Mouse (Mus musculus) retina, postnatal 1 day (tissue): ENCODE measurements at regions not wholly inside any gene's neighbourhood (a gene's known extent, or its start where the extent isn't known, plus 50 kb on each side); places are given as distances from the start of the nearest gene placed in this dataset.

Source experiments
- DNase-seq: peaks from one replicate; pipeline ENCODE4 v3.0.0-alpha.2; 2012

GRCm38 (mm10) chr10:21777103-21777502 lies 104.9 kb upstream of the Sgk1 start:
- DNase-seq: no peak

DNA sequence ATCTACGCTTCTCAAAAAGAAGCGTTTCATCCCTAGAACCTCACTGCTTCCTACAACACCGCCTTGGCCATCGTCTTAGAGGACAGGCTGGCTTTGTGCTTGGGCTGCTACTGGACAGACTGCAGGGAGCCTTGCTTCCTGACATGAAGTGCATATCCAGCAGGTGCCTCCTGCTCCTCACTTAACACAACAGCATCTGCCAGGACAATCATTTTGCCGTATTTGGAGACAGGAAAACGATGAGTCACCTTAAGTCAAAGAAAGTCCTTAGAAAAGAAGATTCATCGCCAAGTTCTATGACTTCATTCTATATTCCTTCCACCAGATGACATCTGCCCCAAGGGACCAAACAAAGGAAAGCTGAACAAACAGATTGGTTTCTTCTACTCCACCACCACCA lies 98.5 kb upstream of the Sgk1 start:
- DNase-seq: no peak

DNA sequence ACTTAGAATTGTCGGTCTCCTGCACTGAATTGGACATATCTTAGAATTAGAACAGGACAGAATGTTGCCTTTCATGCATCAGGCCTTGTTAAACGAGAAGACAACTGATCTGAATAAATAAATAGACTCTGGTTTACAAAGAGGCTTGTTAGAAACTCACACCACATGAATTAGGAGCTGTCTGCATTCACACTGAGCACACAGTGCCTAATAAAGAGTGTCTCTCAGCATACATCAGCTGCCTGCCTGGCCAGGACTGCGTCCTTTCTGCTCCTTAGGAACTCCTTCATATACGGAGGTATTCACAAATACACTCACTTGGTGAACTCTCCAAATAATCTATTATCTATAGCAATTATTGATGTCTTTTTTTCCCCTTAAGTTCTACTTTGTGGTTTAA lies 96.9 kb upstream of the Sgk1 start:
- DNase-seq: no peak

DNA sequence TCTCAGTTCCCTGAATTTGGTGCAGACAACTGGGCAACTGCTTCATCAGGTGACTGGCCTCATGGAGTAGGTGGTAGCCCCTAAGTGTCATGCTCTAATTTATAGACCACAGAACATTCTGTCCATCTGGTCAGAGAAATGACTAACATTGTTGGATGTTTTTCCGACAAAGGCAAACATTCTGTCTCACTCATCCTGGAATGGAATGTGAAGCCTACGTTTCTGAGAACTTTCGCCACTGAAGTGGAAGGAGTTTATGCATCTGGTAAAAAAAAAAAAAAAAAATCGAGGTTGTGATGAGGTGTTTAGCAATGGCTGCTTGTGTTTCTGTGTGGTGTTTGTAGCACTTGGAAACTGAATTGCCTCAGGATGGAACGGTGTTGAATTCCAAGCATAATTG lies 96.2 kb upstream of the Sgk1 start:
- DNase-seq: no peak

DNA sequence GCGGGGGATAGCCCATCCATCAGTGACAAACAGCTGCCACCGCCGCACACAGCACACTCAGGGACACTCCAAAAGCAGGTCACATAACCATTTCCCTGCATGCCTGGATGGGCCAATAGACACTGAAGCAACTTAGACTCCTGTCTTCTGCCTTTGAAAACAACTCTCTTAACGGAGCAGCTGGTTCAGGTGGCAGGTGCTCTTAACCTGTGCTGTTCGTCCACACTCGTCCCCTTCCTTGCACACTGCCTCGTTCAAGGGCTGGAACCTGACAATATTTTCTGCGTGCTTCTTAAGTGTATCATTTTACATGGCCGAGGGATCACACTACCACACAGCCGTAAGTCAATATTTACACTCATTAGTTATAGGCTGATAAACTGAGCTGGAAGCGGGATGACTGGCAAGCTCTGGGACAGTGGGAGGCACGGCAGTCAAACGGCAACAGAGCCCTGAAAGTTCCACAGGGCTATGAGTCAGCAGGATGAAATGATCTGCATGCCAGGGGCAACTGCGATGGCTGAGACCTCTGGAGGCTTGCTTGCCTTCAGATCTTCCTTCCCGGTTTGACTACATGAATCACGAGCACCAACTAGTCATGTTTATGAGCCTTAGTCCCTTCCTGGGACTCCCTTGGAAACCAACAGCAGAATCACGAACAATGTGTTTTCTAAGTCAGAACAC lies 92.0 kb upstream of the Sgk1 start:
- no peak for DNase-seq

DNA sequence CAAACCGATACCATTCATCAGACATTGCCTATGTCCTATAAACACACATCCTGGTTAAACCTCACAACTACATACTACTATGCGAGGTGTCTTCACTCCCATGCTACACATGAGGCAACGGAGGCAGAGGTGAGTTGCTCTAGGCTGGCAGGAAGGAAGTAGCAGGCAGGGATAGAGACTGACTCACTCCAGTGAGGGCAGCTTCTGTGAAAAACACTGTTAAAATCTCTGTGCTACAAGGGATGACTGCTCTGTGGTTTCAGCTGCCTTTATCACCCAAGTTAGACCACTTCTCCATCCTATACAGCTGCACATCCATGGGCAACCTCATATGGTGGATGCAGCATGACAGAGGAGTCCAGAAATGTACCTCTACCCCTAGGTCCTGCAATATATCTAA lies 91.0 kb upstream of the Sgk1 start:
- DNase-seq: no peak

- no peak for DNase-seq
Measured at GRCm38 (mm10) chr10:21792431-21792830, 89.6 kb upstream of the Sgk1 start.

GRCm38 (mm10) chr10:21793641-21794040 lies 88.3 kb upstream of the Sgk1 start:
- DNase-seq: no peak

DNA sequence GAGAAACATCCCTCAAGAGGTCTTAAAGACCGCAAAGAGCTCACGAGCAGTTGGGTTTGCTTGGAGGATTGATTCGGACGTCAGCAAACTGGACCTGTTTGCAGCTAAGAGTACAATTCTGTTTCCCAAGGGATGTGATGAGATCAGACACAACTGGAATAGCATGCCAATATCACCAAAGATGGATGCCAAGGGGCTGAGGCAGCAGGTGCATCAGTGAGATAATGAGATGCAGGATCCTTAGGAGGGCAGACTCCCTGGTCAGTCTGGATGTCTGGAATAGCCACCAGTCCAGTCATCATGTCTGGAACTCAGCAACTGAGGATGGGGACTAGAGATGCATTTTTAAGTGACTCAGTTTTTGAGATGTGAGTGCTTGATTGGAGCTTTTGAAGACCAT lies 85.6 kb upstream of the Sgk1 start:
- no peak for DNase-seq

DNA sequence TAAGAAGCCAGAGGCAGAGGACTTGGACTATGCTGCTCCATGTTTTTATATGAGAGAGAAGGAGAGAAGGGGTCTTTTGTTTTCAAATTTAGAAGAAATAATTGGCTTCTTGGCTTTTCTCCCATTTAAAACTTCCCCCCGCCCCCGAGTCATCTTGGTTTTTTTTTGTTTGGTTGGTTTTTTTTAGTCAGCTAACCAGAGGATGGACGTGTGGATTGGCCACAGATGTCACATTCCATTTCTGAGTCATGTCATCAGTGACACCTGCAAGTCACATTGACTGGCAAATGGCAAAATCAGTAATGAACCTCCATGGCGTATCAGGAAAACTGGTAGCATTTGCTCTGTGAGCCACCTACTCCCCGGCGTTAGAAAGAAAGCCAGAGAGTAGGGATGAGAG lies 83.9 kb upstream of the Sgk1 start:
- DNase-seq: no peak

- no peak for DNase-seq
Measured at GRCm38 (mm10) chr10:21801556-21801955, 80.4 kb upstream of the Sgk1 start.

DNA sequence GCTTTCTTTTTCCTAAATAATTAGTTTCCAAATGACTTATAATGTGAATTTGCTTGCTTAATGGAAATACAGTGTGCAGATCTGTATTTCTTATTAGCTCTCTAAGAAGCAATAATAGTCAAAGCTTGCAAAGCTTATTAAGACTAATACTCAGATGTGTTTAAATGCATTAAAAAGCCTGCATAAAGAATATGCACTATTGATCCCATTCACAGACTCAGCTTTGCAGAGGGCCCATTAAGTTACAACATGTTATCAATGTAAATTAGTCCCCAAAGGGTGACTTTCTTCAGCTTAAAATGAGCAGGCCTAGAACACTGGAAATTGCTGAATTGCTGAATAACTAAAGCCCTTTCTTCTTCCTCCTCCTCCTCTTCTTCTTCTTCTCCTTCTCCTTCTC lies 78.8 kb upstream of the Sgk1 start:
- DNase-seq: no peak

GRCm38 (mm10) chr10:21804761-21805160 lies 77.2 kb upstream of the Sgk1 start:
- no peak for DNase-seq

DNA sequence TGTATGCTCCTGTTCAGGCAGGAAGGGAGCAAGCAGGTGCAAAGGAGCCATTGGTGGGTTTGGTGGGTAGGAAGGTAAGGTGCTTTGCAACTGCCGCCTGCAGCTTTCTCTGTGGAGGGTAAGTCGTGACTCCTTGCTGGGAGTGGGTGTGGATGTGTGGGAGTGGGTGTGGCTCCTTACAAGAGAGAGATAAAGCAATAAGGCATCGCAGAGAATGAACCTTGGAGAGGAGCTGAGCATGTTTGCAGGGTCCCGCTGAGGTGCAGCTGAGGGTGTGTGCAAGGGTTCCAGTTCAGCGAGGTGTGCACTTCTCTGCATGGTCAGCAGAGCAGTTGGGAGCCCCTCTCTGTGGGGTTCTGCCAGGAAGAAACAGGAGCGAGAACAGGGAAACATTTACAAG lies 76.4 kb upstream of the Sgk1 start:
- DNase-seq: no peak

DNA sequence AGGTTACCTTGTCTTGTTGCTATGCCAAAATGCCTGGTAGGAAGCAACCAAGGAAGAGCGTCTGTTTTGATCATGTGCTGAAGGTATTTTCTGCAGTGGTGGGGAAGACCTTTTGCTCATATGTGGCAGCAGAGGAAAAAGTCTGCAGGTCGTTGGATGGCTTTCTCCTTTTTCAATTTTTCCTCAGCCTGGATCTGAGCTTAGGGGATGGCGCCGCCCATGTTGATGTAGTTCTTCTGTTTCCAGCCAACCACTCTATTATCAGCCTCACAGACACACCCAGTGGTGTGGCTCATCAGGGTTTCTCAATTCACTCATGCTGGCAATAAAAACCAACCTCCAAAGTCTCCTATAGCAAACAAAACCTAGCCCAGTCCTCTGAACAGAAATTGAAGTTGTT lies 75.3 kb upstream of the Sgk1 start:
- DNase-seq: no peak

DNA sequence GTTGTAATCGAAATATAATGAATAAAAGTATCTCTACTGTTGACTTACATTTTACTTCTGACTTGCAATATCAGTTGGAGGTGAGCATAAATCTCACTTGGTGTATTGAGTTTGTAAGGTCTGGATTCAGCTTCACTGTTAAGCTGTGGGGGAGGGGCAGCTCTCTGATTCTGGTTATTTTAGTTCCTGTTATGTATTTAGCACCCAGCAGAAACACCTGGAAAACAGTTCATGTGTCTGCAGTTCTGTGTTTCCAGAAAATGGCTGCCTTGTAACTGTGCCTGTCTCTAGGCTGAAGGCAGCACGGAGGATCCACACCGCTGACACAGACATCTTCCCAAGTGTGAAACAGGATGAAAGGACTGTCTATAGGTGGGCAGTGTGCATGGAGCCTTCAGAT lies 62.3 kb upstream of the Sgk1 start:
- no peak for DNase-seq

DNA sequence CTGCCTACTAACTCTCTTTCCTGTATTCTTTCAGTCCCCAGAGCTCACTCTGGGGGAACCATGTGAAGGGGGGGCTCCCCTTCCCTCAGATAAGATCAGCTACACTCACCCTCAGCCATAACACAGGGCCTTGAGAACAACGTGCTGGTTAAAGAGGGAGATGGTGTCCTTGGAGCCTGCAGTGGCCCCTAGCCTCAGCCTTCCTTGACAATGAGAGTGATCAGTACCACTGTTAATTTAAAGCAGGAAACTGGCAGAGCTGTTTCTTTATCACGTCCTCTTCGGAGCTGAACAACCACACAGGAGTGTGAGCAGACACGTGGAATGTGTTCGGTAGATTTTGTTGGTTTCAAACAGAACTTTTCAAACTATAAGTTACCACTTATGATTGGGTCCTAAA lies 60.6 kb upstream of the Sgk1 start:
- DNase-seq: no peak

DNA sequence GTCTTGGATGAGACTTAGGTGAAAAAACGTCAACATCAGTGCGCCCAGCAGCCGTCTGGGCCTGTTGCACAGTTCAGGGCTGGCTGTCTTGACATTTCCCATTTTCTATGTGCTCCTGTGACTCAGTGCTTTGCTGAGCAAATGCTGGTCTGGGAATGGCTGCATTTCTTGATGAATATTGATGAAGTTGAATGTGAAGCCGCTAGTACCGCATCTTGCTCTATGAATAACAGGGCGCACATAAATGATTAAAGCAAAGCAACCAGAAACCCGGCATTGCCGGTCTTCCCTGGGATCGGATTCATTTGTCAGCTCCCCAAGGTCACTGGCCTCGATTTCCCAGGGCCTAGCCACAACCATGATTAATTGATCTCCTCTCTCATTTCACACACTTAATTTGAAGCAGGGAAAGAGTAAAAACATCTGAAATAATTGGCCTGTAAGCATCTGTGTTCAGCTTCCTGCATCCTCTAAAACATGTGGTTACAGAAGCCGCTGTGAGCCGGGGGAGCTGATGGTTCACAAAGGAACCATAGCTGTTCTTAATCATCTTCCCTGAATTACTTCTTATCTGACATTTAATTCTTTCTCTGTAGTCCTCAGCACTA lies 57.5 kb upstream of the Sgk1 start:
- DNase-seq: peak; percentile 37

- DNase-seq: no peak
Measured at GRCm38 (mm10) chr10:21826793-21827504, 55.0 kb upstream of the Sgk1 start.

DNA sequence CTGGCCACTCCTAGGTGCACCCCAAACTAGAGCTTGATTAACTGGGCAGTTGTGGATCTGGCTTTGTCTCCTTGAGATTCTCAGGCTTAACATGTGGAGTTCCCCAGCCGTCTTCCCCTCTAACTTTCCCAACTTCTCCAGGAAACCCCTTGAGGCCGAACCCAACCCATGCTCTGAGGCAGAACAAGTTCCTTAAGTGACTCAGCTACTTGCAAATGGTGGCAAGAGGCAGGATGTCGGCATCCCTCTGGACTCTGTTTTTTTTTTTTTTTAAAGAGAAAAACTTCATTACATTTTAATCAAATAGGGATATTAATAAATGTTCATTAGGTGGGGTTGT lies 54.5 kb upstream of the Sgk1 start:
- no peak for DNase-seq

GRCm38 (mm10) chr10:21828432-21829061 lies 53.4 kb upstream of the Sgk1 start:
- DNase-seq: no peak

- peak; percentile 67 for DNase-seq
Measured at GRCm38 (mm10) chr10:21829062-21829731, 52.8 kb upstream of the Sgk1 start.

- DNase-seq: no peak
Measured at GRCm38 (mm10) chr10:21831002-21831696, 50.8 kb upstream of the Sgk1 start.
